Mouse (Mus musculus) liver, adult 2 months (tissue): ENCODE measurements around the gene G430095P16Rik. TPM values are rescaled to one million over a fixed set of nuclear protein-coding genes. Genes with fewer than 3 reads are reported as not detected.

Experiments used
- DNase-seq: peaks from one replicate; pipeline ENCODE4 v3.0.0-alpha.2; 2011; ENCODE audit warnings: low read depth, low spot score; ENCODE audit errors: extremely low read depth
- H3K27ac ChIP-seq: fragments of 200-500 bp; replicated peaks from 2 replicates; pipeline ENCODE4 v1.5.1; 2012; ENCODE audit warnings: low read depth, mild to moderate bottlenecking, control low read depth, inconsistent platforms, low read length; ENCODE audit not compliant: insufficient read depth
- H3K27me3 ChIP-seq: fragments of 200-500 bp; 2 replicates; pipeline ENCODE4 v1.6.1; 2012; ENCODE audit warnings: mild to moderate bottlenecking, moderate library complexity, low read length, inconsistent platforms; ENCODE audit not compliant: control insufficient read depth, insufficient read depth
- H3K36me3 ChIP-seq: fragments of 200-500 bp; 2 replicates; pipeline ENCODE4 v1.6.1; 2012; ENCODE audit warnings: low read length, inconsistent platforms; ENCODE audit not compliant: control insufficient read depth, insufficient read depth
- H3K4me1 ChIP-seq: fragments of 200-500 bp; 2 replicates; pipeline ENCODE4 v1.6.1; 2011; ENCODE audit warnings: low read length; ENCODE audit not compliant: control insufficient read depth, insufficient read depth
- H3K4me3 ChIP-seq: fragments of 200-500 bp; 2 replicates; pipeline ENCODE4 v1.5.1; 2011; ENCODE audit warnings: low read depth, mild to moderate bottlenecking, control low read depth, low read length, moderate library complexity; ENCODE audit not compliant: insufficient read depth
- H3K79me2 ChIP-seq: fragments of 200-500 bp; 2 replicates; pipeline ENCODE4 v1.6.1; 2012; ENCODE audit warnings: inconsistent platforms, mild to moderate bottlenecking, low read length, moderate library complexity; ENCODE audit not compliant: control insufficient read depth, insufficient read depth
- H3K9ac ChIP-seq: fragments of 200-500 bp; 2 replicates; pipeline ENCODE4 v1.6.1; 2012; ENCODE audit warnings: low read depth, mild to moderate bottlenecking, control low read depth, inconsistent platforms, low read length
- CTCF ChIP-seq: fragments of 200-500 bp; IDR thresholded peaks from 2 replicates; pipeline ENCODE4 v1.5.1; 2011; ENCODE audit warnings: low read depth, low read length, control low read depth
- POLR2A ChIP-seq: fragments of 200-500 bp; IDR thresholded peaks from 2 replicates; pipeline ENCODE4 v1.6.1; 2011; ENCODE audit warnings: low read length, control low read depth; ENCODE audit not compliant: insufficient read depth; ENCODE audit errors: extremely low read depth
- WGBS: fragments of 180-500 bp; shearing (Covaris S2); methylation state at CpG from one replicate; pipeline ENCODE4 v1.1.7; 2018; 5-methylcytosine and 5-hydroxymethylcytosine counted together
- polyA plus RNA-seq: library from polyadenylated mRNA; depleted of rRNA; stranded (reverse); fragments of >200 nt; gene quantifications from 2 replicates; pipeline ENCODE4 v1.2.3, GENCODE M21; 2012
- total RNA-seq: library from RNA; depleted of rRNA; stranded (reverse); fragments of >200 nt; gene quantifications from 2 replicates; pipeline ENCODE4 v1.2.3, GENCODE M21; 2014

The G430095P16Rik gene
- total and polyA plus RNA-seq, 2 experiments, result not detected

- TF ChIP-seq POLR2A, result no peak
- no peak for DNase-seq
- no peaks in the 10 kb centered on the region for H3K27me3 ChIP-seq
- no peak overlapping the region for H3K4me3 ChIP-seq
- WGBS, result 47% methylated on average over 3 of the region's 3 CpGs
- no peak overlapping the region for H3K9ac ChIP-seq
- H3K4me1 ChIP-seq, result peaks cover 39% of the 10 kb centered on the region
- peak overlapping the region; percentile 79 for H3K27ac ChIP-seq
- H3K36me3 ChIP-seq, result 0 out of 2 replicates have a peak, but pooled peaks cover under 1% of the 10 kb centered on the region
- H3K79me2 ChIP-seq, result no peaks in the 10 kb centered on the region
Measured at GRCm38 (mm10) chr8:84712759-84713120, 10.1 kb upstream of the G430095P16Rik start.

GRCm38 (mm10) chr8:84713381-84713780 lies 9.4 kb upstream of the G430095P16Rik start:
- H3K36me3 ChIP-seq, result 0 out of 2 replicates have a peak, but pooled peaks cover 2% of the 10 kb centered on the region
- DNase-seq, result no peak
- no peak overlapping the region for H3K9ac ChIP-seq
- no peak for TF ChIP-seq POLR2A
- TF ChIP-seq CTCF, result no peak
- no peaks in the 10 kb centered on the region for H3K27me3 ChIP-seq
- H3K4me1 ChIP-seq, result peaks cover 33% of the 10 kb centered on the region
- no peaks in the 10 kb centered on the region for H3K79me2 ChIP-seq
- peak overlapping the region; percentile 79; the same call in 1 of the 2 replicates for H3K27ac ChIP-seq
- H3K4me3 ChIP-seq, result no peak overlapping the region
- 76% methylated on average over 4 of the region's 4 CpGs for WGBS

GRCm38 (mm10) chr8:84714161-84714560 lies 8.6 kb upstream of the G430095P16Rik start:
- no peaks in the 10 kb centered on the region for H3K79me2 ChIP-seq
- no peak for DNase-seq
- peaks cover 29% of the 10 kb centered on the region for H3K4me1 ChIP-seq
- H3K9ac ChIP-seq, result no peak overlapping the region
- TF ChIP-seq CTCF (no peak), POLR2A (no peak)
- no peak overlapping the region for H3K4me3 ChIP-seq
- H3K36me3 ChIP-seq, result 0 out of 2 replicates have a peak, but pooled peaks cover 2% of the 10 kb centered on the region
- no peaks in the 10 kb centered on the region for H3K27me3 ChIP-seq
- WGBS, result 93% methylated on average over 4 of the region's 4 CpGs
- no peak overlapping the region for H3K27ac ChIP-seq

GRCm38 (mm10) chr8:84715893-84716468 lies 6.8 kb upstream of the G430095P16Rik start:
- Histone ChIP-seq H3K36me3 (peaks cover 6% of the 10 kb centered on the region; the same call in 1 of the 2 replicates), H3K4me3 (no peak overlapping the region), H3K79me2 (no peaks in the 10 kb centered on the region), H3K27ac (no peak overlapping the region; the same call in 1 of the 2 replicates), H3K4me1 (peaks cover 21% of the 10 kb centered on the region), H3K9ac (no peak overlapping the region), H3K27me3 (no peaks in the 10 kb centered on the region)
- no peak for TF ChIP-seq POLR2A
- TF ChIP-seq CTCF, result no peak
- peak; percentile 42 for DNase-seq
- 46% methylated on average over 27 of the region's 27 CpGs for WGBS

- no peak for TF ChIP-seq POLR2A
- TF ChIP-seq CTCF, result no peak
- Histone ChIP-seq H3K4me3 (no peak overlapping the region), H3K27me3 (no peaks in the 10 kb centered on the region), H3K36me3 (peaks cover 6% of the 10 kb centered on the region; the same call in 1 of the 2 replicates), H3K9ac (peak overlapping the region; percentile 17; the same call in 1 of the 2 replicates), H3K27ac (no peak overlapping the region), H3K79me2 (no peaks in the 10 kb centered on the region), H3K4me1 (peaks cover 15% of the 10 kb centered on the region)
- no peak for DNase-seq
- 93% methylated on average over 11 of the region's 11 CpGs for WGBS
Measured at GRCm38 (mm10) chr8:84716790-84717189, 6.0 kb upstream of the G430095P16Rik start.

GRCm38 (mm10) chr8:84718476-84718875 lies 4.3 kb upstream of the G430095P16Rik start:
- Histone ChIP-seq H3K27ac (no peak overlapping the region), H3K27me3 (no peaks in the 10 kb centered on the region), H3K4me1 (peaks cover 15% of the 10 kb centered on the region), H3K4me3 (no peak overlapping the region), H3K79me2 (no peaks in the 10 kb centered on the region), H3K36me3 (peaks cover 7% of the 10 kb centered on the region; the same call in 1 of the 2 replicates), H3K9ac (no peak overlapping the region)
- no peak for DNase-seq
- 89% methylated on average over 5 of the region's 5 CpGs for WGBS
- no peak for TF ChIP-seq POLR2A
- no peak for TF ChIP-seq CTCF
